Mouse (Mus musculus) embryonic facial prominence, embryonic 14.5 days (tissue): ENCODE data around the gene Pde7b. TPM values are rescaled to one million over a fixed set of nuclear protein-coding genes. Genes with fewer than 3 reads are reported as not detected.

Experiments
- ATAC-seq: fragments of 200-750 bp; cut with Nextera tagmentation; 2 replicates; pipeline ENCODE4 v1.8.0; 2017; ENCODE audit warnings: low read depth, moderate number of reproducible peaks, moderate TSS enrichment
- DNase-seq: peaks from one replicate; pipeline ENCODE4 v3.0.0-alpha.2; 2015; ENCODE audit warnings: low spot score
- H3K27ac ChIP-seq: fragments of 300-500 bp; sonication (generic); replicated peaks from 2 replicates; pipeline ENCODE4 v1.5.1; 2014; ENCODE audit warnings: low read depth, mild to moderate bottlenecking, low read length, moderate library complexity
- H3K27me3 ChIP-seq: fragments of 300-500 bp; sonication (generic); replicated peaks from 2 replicates; pipeline ENCODE4 v1.6.1; 2014; ENCODE audit warnings: low read length; ENCODE audit not compliant: control insufficient read depth, insufficient read depth
- H3K36me3 ChIP-seq: fragments of 300-500 bp; sonication (generic); 2 replicates; pipeline ENCODE4 v1.6.1; 2014; ENCODE audit warnings: low read length, mixed read lengths; ENCODE audit not compliant: control insufficient read depth, insufficient read depth
- H3K4me1 ChIP-seq: fragments of 300-500 bp; sonication (generic); 2 replicates; pipeline ENCODE4 v1.6.1; 2014; ENCODE audit warnings: antibody characterized with exemption, low read length; ENCODE audit not compliant: control insufficient read depth, insufficient read depth
- H3K4me2 ChIP-seq: fragments of 300-500 bp; sonication (generic); 2 replicates; pipeline ENCODE4 v1.6.1; 2014; ENCODE audit warnings: low read depth, mild to moderate bottlenecking, low read length, moderate library complexity, mixed read lengths
- H3K4me3 ChIP-seq: fragments of 300-500 bp; sonication (generic); 2 replicates; pipeline ENCODE4 v1.5.1; 2014; ENCODE audit warnings: low read depth, mild to moderate bottlenecking, low read length
- H3K9ac ChIP-seq: fragments of 300-500 bp; sonication (generic); 2 replicates; pipeline ENCODE4 v1.6.1; 2014; ENCODE audit warnings: low read depth, mild to moderate bottlenecking, low read length, moderate library complexity, mixed read lengths
- H3K9me3 ChIP-seq: fragments of 300-500 bp; sonication (generic); 2 replicates; pipeline ENCODE4 v1.6.1; 2016; ENCODE audit warnings: low read length; ENCODE audit not compliant: control insufficient read depth
- WGBS: fragments of 180-500 bp; shearing (Covaris S2); extraction: QIAGEN DNeasy Blood & Tissue Kit; methylation state at CpG from one replicate; pipeline ENCODE4 v1.1.7; 2014; 5-methylcytosine and 5-hydroxymethylcytosine counted together
- polyA plus RNA-seq: library from polyadenylated mRNA; unstranded; fragments of >200 nt; fragmentation: Nextera tagmentation; extraction: Ambion mirVana; gene quantifications from 2 replicates; pipeline ENCODE4 v1.2.1, GENCODE M21; 2014

The Pde7b gene
- polyA plus RNA-seq, 1 experiment from 2014 or later, result 8.8 TPM

- WGBS, result 30% methylated on average over 13 of the region's 13 CpGs
- Histone ChIP-seq H3K27me3 (no peaks in the 10 kb centered on the region), H3K4me3 (peak overlapping the region; percentile 44; the same call in 1 of the 2 replicates), H3K9me3 (no peaks in the 10 kb centered on the region), H3K9ac (peak overlapping the region; percentile 67), H3K4me1 (peaks cover 40% of the 10 kb centered on the region), H3K4me2 (peak overlapping the region; percentile 77), H3K36me3 (no peaks in the 10 kb centered on the region), H3K27ac (peak overlapping the region; percentile 89)
- DNase-seq, result peak; percentile 47
- ATAC-seq, result 0 out of 2 replicates have a peak, but pooled peaks have one; percentile 48
Observed at GRCm38 (mm10) chr10:20548833-20549710, 175.8 kb downstream of the Pde7b start.

DNA sequence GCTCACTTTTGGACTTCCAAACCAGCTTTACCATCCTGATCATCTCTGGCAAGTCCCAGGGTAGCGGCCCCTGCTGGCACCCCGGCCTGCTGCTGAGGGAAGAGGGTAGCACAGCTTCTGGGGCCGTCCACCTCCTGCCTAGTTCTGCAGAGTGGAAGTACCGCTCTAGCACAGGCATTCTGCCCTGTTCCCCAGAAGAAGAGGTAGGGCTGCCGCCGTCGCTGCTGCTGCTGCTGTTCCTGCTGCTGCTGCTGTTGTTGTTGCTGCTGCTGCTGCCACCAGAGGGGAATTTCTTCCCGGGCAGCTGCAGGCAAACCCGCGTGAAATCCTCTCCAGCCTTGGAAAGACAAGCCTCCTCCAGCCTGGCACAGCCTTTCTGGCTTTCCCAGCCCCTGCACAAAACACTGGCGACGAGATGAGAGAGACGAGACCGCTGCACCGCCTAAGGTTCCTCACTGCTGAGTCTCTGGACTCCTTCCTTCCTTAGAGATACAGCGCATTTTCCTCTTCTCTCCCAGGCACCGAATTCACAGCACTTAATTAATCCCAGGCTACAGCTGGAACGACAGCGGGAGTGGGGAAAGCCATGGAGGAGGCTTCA is 176.8 kb downstream of the Pde7b start:
- H3K27me3 ChIP-seq, result no peaks in the 10 kb centered on the region
- H3K9ac ChIP-seq, result peak overlapping the region; percentile 67
- WGBS, result 3% methylated on average over 19 of the region's 19 CpGs
- H3K4me1 ChIP-seq, result peaks cover 40% of the 10 kb centered on the region
- peak overlapping the region; percentile 77 for H3K4me2 ChIP-seq
- H3K36me3 ChIP-seq, result no peaks in the 10 kb centered on the region
- peak overlapping the region; percentile 44 for H3K4me3 ChIP-seq
- H3K27ac ChIP-seq, result peak overlapping the region; percentile 89
- DNase-seq (peak; percentile 77), ATAC-seq (peak; percentile 81)
- H3K9me3 ChIP-seq, result no peaks in the 10 kb centered on the region

DNA sequence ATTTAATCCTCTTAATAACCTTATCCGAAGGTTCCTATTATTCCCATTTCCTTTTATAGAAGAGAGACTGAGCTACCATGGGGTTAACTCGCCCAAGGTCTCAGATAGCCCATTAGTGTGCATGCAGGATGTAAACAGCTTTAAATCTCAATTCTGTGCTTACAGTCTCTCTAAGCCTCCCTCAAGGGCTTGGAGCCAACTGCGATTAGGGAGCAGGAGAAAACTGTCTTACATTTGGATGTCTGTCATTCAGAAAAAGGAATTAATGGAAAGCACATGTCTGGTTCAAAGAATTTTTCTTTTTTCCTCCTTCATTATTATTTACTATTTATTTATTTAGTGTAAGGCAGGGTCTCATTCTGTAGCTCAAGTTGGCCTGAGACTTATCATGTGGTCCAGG is 181.8 kb downstream of the Pde7b start:
- Histone ChIP-seq H3K4me1 (peaks cover 18% of the 10 kb centered on the region), H3K9me3 (no peaks in the 10 kb centered on the region), H3K36me3 (no peaks in the 10 kb centered on the region), H3K27ac (no peak overlapping the region), H3K4me2 (no peak overlapping the region), H3K27me3 (no peaks in the 10 kb centered on the region), H3K4me3 (no peak overlapping the region), H3K9ac (no peak overlapping the region)
- ATAC-seq, result no peak
- peak; percentile 71 for DNase-seq
- 55% methylated on average over 3 of the region's 3 CpGs for WGBS

GRCm38 (mm10) chr10:20533811-20534210 is 191.1 kb downstream of the Pde7b start:
- Histone ChIP-seq H3K9ac (no peak overlapping the region), H3K9me3 (no peaks in the 10 kb centered on the region), H3K4me2 (no peak overlapping the region), H3K27me3 (no peaks in the 10 kb centered on the region), H3K36me3 (no peaks in the 10 kb centered on the region), H3K4me1 (peaks cover 7% of the 10 kb centered on the region), H3K4me3 (no peak overlapping the region), H3K27ac (no peak overlapping the region)
- ATAC-seq, result no peak
- 34% methylated on average over 5 of the region's 5 CpGs for WGBS
- DNase-seq, result no peak

- 82% methylated on average over 5 of the region's 5 CpGs for WGBS
Observed at GRCm38 (mm10) chr10:20531921-20532320, 193.0 kb downstream of the Pde7b start.

GRCm38 (mm10) chr10:20528544-20529411 is 196.1 kb downstream of the Pde7b start:
- DNase-seq, result peak; percentile 79
- H3K27ac ChIP-seq, result no peak overlapping the region
- no peaks in the 10 kb centered on the region for H3K9me3 ChIP-seq
- WGBS, result 69% methylated on average over 20 of the region's 20 CpGs
- H3K4me2 ChIP-seq, result 0 out of 2 replicates have a peak overlapping the region, but pooled peaks have one; percentile 6
- no peaks in the 10 kb centered on the region for H3K27me3 ChIP-seq
- H3K9ac ChIP-seq, result no peak overlapping the region
- H3K4me3 ChIP-seq, result no peak overlapping the region
- peaks cover 14% of the 10 kb centered on the region; the same call in 1 of the 2 replicates for H3K4me1 ChIP-seq
- peak; percentile 60; the same call in 1 of the 2 replicates for ATAC-seq
- no peaks in the 10 kb centered on the region for H3K36me3 ChIP-seq

More at GRCm38 (mm10) chr10:20531921-20532320, 193.0 kb downstream of the Pde7b start:
- DNase-seq (no peak), ATAC-seq (no peak)
- no peaks in the 10 kb centered on the region for H3K9me3 ChIP-seq
- no peaks in the 10 kb centered on the region for H3K27me3 ChIP-seq
- no peak overlapping the region for H3K27ac ChIP-seq
- H3K4me3 ChIP-seq, result no peak overlapping the region
- H3K9ac ChIP-seq, result no peak overlapping the region
- no peaks in the 10 kb centered on the region for H3K36me3 ChIP-seq
- no peak overlapping the region for H3K4me2 ChIP-seq
- peaks cover 18% of the 10 kb centered on the region for H3K4me1 ChIP-seq

- peaks cover 14% of the 10 kb centered on the region; the same call in 1 of the 2 replicates for H3K4me1 ChIP-seq
- ATAC-seq, result no peak
- no peak overlapping the region for H3K4me2 ChIP-seq
- H3K9me3 ChIP-seq, result no peaks in the 10 kb centered on the region
- WGBS, result 62% methylated on average over 4 of the region's 4 CpGs
- H3K9ac ChIP-seq, result no peak overlapping the region
- no peak for DNase-seq
- H3K27ac ChIP-seq, result no peak overlapping the region
- H3K4me3 ChIP-seq, result no peak overlapping the region
- no peaks in the 10 kb centered on the region for H3K36me3 ChIP-seq
- no peaks in the 10 kb centered on the region for H3K27me3 ChIP-seq
Observed at GRCm38 (mm10) chr10:20527737-20528136, 197.1 kb downstream of the Pde7b start.

DNA sequence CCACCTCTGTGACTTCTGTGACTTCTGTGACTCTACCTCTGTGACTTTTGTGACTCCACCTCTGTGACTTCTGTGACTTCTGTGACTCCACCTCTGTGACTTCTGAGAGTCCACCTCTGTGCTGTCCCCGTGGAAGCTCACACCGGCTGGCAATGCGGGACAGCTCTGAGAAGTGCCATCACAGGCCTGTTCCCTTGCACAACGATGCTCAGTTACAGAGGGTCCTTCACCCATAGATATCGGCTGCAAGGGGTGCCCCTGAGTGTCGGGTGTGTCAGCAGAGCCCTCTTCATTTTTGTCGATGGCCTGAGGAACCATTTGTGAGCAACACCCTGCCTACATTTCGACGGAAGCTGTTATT is 206.4 kb downstream of the Pde7b start:
- WGBS, result 87% methylated on average over 9 of the region's 9 CpGs
- no peak for ATAC-seq
- H3K4me3 ChIP-seq, result no peak overlapping the region
- no peak overlapping the region for H3K27ac ChIP-seq
- H3K4me2 ChIP-seq, result no peak overlapping the region
- H3K9ac ChIP-seq, result no peak overlapping the region
- no peaks in the 10 kb centered on the region for H3K36me3 ChIP-seq
- H3K9me3 ChIP-seq, result no peaks in the 10 kb centered on the region
- no peak for DNase-seq
- no peaks in the 10 kb centered on the region for H3K27me3 ChIP-seq
- no peaks in the 10 kb centered on the region for H3K4me1 ChIP-seq
